Mouse (Mus musculus): ENCODE results near the gene Tas2r118. TPM values are rescaled to one million over a fixed set of nuclear protein-coding genes. Genes with fewer than 3 reads are reported as not detected.

Gene Tas2r118
- polyA plus RNA-seq, 1 experiment from 2014 or later, result not detected

Other genes with a start within 250 kb of the Tas2r118 start
- gene Cadps2, start 130.6 kb downstream of the Tas2r118 start, polyA plus RNA-seq (2015; fragmentation: Nextera tagmentation; extraction: Ambion mirVana), result 4.2 and 5.4 TPM in 2 replicates
- gene Slc13a1, start 198.0 kb upstream of the Tas2r118 start, polyA plus RNA-seq (2015; fragmentation: Nextera tagmentation; extraction: Ambion mirVana), result 0.24 TPM in 1 of 2 replicates, not detected in the other